Mouse (Mus musculus) A20 (cell line): ENCODE data around the gene Emcn.

Source experiments
- DNase-seq: peaks from one replicate; pipeline ENCODE4 v3.0.0-alpha.2; 2011; ENCODE audit warnings: low read depth, low spot score

Emcn gene

GRCm38 (mm10) chr3:137340938-137341337, at the start of gene Emcn:
Gene Emcn, plus strand, starts transcription at chr3:137341067.
- no peak for DNase-seq

DNA sequence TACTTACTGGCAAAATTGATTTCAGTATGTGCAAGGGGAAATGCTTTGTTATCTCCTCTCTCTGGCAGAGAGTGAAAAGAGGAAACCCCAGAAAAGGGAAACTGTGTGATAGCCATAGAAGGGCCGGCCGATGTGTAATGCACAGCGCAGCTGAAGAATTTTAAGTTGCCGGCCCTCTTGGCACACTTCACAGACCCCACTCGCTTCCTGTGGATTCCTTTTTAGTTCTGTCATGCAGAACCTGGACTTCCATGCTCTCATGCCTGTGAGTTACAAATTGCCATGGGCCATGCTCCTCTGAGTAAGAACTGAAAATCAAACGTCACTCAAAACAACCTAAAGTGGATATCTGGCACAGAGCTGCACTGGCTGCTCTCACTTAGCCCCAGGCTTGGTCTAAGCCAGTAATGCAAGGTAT, 47.7 kb upstream of the Emcn start:
- peak; percentile 72 for DNase-seq

- no peak for DNase-seq
Measured at GRCm38 (mm10) chr3:137298230-137298629, 42.6 kb upstream of the Emcn start.

GRCm38 (mm10) chr3:137300210-137300609, 40.7 kb upstream of the Emcn start:
- no peak for DNase-seq

- DNase-seq = no peak
Measured at GRCm38 (mm10) chr3:137301195-137301594, 39.7 kb upstream of the Emcn start.

DNA sequence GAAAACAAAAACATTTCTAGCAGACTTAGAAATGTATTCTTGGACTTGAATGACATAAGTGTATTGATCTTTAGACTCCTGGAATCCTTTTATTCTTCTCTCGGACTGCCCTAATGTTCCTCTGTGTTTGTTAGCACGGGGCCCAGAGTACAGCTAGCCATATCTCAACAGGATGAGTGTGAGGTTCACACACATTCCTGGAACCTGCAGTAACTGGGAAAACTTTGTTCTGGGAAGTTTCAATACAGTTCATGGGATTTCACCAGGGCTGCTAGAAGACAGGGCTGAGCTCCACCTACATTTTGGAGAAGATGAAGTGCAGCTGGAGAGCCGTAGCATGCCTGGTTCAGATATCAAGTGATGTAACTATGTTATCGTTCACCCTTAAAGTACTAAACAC, 38.1 kb upstream of the Emcn start:
- no peak for DNase-seq

DNA sequence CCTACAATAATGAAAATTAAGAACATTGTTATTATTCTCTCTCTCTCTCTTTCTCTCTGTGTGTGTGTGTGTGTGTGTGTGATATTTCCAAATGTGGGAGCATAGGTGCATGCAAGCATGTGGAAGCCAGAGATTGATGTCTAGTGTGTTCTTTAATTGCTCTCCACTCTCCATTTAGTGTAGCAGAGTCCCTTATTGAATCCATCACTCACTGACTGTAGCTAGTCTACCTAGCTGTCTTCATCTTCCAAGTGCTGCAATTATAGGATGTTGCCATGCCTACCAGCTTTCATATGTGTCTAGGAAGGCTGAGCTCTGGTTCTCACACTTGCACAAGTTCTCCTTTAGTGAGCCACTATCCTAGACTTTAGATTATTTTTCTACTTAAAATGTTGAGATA, 30.9 kb upstream of the Emcn start:
- no peak for DNase-seq

- DNase-seq = no peak
Measured at GRCm38 (mm10) chr3:137312540-137312939, 28.3 kb upstream of the Emcn start.

- DNase-seq = no peak
Measured at GRCm38 (mm10) chr3:137313775-137314362, 27.0 kb upstream of the Emcn start.

DNA sequence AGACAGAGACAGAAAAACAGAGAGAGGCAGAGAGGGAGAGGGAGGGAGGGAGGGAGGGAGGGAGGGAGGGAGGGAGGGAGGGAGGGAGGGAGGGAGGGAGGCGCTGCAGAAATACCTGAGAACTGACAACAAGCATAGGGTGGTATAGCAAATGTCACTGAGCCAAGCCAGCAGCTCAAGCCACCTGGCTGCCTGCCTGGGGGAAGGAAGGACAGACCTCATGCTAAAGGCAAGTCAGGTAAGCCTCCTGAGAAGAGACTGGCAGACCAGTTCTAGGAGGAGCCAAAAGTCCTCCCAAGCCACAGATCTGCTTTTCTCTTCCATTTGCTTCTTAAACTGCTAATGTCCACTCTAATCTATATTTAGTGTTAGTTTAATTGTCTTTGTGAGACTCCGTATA, 22.5 kb upstream of the Emcn start:
- no peak for DNase-seq

DNA sequence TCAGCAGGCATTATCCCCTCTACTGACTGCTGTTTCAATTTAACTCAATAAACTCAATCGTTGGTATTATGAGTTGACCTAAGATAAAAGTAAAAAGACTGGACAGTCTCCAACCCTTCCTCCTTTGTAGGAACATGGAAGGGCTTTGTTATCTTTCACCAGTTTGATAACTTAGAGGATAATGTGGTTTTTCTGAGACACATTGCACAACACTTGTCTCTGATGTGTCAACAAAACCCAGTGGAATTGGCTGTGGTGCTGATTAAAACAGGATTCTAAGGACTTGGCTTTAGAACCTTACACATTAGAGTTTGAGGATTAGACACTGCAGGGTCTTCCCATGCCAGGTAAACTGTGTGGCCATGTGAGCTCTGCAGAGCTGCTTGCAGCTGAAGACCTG, 20.9 kb upstream of the Emcn start:
- no peak for DNase-seq

DNA sequence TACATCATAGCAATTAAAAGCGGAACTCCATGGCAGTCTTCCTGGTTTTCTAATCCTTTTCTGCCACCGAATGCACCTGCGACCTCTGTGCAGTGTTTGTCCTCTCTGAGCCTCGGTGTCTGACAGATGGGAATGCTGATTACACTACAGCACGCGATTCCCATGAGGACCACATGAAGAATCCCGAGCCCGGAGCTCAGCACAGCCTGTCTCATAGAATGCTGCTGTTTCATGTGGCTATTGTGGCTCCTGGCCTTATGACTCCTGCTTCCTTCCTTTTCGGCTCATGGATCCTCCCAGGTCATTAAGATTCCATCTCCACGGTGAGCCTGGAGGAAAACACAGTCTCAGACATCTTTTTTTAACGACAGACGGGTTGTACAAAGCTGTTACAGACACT, 18.6 kb upstream of the Emcn start:
- DNase-seq = no peak

DNA sequence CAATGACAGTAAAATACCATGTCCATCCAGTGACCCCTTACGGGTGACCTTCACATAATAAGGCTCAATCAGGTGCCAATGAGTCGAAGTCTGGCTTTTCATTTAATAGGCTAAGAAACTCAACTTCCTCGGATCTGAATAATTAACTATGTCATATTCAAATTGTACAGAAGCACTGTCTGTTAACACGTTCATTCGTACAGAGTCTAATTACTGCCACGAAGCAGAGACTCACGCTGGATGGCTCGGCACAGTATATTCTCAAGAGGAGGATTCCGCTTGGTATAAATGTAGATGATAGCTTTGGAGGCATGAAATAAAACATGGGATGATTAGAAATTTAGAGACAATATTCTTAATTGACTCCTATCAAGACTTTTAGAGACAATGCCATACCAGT, 11.0 kb upstream of the Emcn start:
- no peak for DNase-seq

DNA sequence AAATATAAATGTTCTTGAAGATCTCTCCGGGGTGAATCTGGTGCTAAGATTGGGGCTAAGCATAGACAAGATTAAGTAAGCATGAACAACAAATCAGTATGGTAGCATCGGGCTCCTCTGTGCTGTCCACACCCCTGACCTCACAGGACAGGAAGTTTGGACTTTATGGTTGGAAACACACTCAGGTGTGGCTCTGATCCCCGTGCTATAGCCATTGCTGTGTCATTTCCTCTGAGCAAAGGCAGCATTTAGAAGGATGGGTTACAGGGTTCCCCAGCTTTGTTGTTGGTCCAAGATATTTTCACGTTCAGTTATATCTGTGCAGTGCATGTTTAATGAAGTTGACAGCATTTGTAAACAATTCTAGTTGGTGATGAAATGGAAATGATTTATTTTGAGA, 9.9 kb upstream of the Emcn start:
- DNase-seq = no peak

DNA sequence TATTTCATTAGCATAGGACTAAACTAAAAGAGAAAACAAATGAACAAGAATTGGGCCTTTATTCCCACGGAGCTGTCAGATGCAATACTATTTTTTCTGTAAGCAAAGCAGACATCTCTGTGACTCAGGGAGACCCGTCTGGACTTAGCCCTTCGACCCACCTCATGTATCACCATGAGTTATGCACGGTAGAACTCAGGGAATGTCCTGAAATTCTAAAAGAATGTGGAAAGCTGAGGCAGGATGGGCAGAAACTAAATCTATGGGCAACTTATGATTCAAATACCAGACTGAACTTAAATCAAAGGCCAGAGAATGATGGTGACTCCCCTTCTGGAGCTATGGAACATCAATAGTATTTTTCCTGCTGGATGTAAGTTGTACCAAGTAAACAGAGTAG, 8.3 kb upstream of the Emcn start:
- DNase-seq = no peak

GRCm38 (mm10) chr3:137335957-137336356, 4.9 kb upstream of the Emcn start:
- no peak for DNase-seq

GRCm38 (mm10) chr3:137343446-137343845, 2.6 kb downstream of the Emcn start:
- DNase-seq = no peak

- DNase-seq = no peak
Measured at GRCm38 (mm10) chr3:137351882-137352281, 11.0 kb downstream of the Emcn start.

DNA sequence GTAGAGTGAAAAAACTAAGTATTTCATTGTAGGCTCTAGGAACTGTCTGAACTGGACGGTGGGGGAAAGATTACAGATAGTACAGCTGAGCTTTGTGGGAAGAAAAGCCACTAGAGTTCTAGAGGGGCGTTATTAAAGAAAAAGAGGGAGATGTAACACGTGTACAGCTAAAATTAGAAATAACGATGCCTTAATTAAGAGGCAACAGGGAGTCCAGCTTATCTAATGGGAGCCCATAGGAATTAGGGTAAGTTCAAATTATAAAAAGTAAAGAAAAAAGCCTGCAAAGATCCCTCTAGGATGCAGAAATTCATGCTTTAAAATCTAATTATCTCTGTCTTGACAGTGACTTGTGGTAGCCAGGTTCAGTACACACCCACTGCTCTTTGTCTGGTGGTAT, 15.8 kb downstream of the Emcn start:
- DNase-seq = no peak

DNA sequence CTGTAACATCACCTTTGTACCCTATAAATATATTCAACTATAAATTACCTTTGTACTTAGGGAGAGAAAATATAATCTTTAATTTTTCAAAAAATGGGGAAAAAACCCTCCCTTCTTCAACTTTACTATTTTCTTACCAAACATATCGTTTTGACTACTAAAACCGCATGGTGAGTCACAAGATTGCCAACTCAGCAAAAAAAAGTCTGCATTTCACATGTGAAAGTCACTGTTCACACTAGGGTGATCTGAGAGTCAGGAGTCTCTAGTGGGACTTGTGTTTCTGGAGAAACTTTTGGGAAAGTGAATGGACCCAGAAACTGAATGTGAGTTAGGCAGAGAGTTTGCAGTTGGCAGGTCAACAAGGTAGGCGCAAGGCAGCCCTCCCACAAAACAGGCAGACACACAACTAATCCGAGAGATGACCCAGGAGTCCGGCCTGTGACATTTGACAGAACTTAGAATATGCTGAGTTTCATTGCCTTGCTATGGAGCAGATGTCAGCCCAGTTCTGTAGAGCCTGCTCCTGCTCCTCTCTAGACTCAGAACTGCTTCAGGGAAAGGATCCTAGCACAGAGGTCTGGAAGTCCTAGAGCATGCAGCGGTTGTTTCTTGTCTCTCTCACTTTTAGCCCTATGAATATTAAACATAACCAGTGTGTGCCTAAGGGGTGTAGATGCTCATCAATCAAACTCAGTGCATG, 26.4 kb downstream of the Emcn start:
- DNase-seq = no peak

DNA sequence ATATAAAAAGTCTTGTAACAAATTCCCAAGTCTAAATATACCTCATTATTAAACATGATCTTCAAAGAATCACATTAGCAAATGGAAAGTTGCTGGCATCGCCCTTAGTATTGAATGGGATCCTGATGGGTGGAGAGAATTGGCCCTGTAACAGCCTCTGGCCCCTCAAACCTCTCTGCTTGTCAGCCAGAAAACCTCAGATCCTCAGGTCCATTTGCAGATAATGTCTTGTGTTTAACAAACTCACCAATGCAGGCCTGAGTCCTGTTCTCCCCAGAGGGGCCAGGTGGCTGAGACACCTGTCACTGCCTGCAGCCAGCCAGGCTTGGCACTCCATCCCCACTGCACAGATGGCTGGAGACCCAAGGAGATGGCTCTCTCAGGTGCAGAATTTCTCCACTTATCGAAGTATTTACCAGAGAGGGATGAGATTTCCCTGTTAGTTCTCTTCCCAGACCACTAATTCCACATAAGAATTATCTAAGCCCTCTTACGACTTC, 27.0 kb downstream of the Emcn start:
- peak; percentile 9 for DNase-seq

DNA sequence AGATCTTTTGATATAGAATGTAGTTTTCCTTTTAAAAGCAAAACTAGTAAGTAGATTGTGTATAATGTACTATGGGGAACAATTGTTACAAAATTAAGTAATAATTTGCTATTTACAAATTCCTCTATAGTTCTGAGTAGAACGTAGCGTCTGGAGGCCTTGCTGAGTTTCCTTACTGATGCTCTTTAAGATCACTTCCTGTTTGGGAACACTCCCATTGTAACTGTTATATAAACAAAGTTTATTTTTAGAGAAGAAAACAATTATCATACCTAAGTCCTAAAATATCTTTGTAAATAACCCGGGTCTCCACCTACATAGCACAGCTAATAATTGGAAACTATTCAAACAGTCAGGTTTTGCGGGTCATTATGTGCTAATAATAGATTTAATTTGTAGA, 32.0 kb downstream of the Emcn start:
- DNase-seq = no peak

DNA sequence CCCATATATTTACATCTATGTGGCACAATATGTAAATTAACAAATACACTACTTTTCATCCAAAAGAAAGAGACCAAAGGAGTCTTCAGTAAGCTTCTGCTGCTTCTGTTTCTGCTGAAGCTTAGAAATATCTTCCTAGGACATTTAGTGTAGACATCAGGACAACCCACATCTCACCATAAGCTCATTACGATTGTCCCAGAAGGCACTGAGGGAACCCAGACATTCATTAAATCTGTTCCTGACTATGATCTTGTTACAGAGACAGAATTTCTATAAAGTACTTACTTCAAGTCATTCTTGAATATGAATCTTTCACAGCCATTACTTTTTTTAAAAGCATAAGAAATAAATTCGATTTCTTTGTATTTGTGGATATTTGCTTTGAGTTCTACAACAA, 41.4 kb downstream of the Emcn start:
- DNase-seq = no peak

DNA sequence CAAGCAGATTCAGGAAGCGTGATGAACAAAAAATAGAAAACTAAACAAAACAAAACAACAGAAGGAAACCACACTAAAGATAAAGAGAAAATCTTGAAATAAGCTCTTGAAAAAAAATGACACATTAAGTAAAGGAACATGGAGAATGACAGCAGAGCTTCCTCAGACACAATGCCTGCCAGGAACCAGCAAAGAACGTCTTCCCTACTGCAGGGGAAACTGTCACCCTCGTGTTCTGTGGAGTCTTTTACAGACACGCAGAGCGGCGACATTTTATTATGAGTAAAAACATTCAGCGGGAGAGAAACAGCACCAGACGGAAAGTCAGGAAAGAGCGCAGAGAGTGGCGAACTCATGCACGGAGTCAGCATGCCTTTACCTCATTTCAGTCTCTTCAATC, 54.7 kb downstream of the Emcn start:
- DNase-seq = no peak
